Mouse (Mus musculus) bone marrow macrophage, adult 2 months (primary cell): ENCODE measurements around the gene Plac1. TPM values are rescaled to one million over a fixed set of nuclear protein-coding genes. Genes with fewer than 3 reads are reported as not detected.

Experiments
- H3K27ac ChIP-seq: 2 replicates; pipeline ENCODE4 v1.5.1; 2012; ENCODE audit warnings: low read depth, low read length; ENCODE audit not compliant: insufficient read depth
- H3K4me1 ChIP-seq: 2 replicates; pipeline ENCODE4 v1.6.1; 2012; ENCODE audit warnings: low read length; ENCODE audit not compliant: control insufficient read depth, insufficient read depth
- H3K4me3 ChIP-seq: 2 replicates; pipeline ENCODE4 v1.5.1; 2012; ENCODE audit warnings: mild to moderate bottlenecking, low read length, moderate library complexity; ENCODE audit not compliant: insufficient read depth
- CTCF ChIP-seq: IDR thresholded peaks from 2 replicates; pipeline ENCODE4 v1.5.1; 2012; ENCODE audit warnings: low read depth, mild to moderate bottlenecking, low read length, moderate library complexity
- POLR2A ChIP-seq: IDR thresholded peaks from 2 replicates; pipeline ENCODE4 v1.6.1; 2012; ENCODE audit warnings: mild to moderate bottlenecking, low read depth, low read length, borderline replicate concordance
- polyA plus RNA-seq: library from polyadenylated mRNA; stranded (reverse); fragments of >200 nt; gene quantifications from 2 replicates; pipeline ENCODE4 v1.2.4, GENCODE M21; 2012; ENCODE audit not compliant: missing spikeins, insufficient read depth, insufficient read length

Plac1 gene
- polyA plus RNA-seq, 1 experiment: not detected

DNA sequence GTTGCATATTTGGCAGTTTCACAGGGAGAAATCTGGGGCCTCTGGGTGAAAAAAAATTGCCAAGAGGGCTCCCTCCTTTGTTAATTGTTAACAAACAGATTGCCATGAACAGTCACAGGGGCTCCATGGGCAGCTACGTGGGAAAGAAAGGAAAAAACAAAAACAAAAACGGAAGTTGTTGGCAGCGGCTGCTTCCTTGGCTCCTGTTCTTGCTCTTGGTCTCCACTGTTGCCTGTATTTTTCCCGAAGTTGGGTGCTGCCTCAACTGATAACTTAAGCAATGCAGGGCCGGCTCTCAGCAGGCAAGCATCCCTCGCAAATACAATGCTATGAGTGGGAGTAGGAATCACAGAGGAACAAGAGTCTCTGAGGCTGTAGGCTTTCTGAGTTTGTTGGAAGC is 121.3 kb downstream of the Plac1 start:
- H3K4me3 ChIP-seq: no peak overlapping the region
- H3K27ac ChIP-seq: no peak overlapping the region
- H3K4me1 ChIP-seq: peaks cover 21% of the 10 kb centered on the region
- TF ChIP-seq POLR2A (no peak), CTCF (no peak)

GRCm38 (mm10) chrX:53118019-53118418 is 121.9 kb downstream of the Plac1 start:
- TF ChIP-seq POLR2A (no peak), CTCF (no peak)
- H3K4me1 ChIP-seq: peaks cover 21% of the 10 kb centered on the region
- no peak overlapping the region for H3K27ac ChIP-seq
- no peak overlapping the region for H3K4me3 ChIP-seq

- H3K4me1 ChIP-seq: peaks cover 30% of the 10 kb centered on the region
Measured at GRCm38 (mm10) chrX:53114994-53115393, 124.9 kb downstream of the Plac1 start.

DNA sequence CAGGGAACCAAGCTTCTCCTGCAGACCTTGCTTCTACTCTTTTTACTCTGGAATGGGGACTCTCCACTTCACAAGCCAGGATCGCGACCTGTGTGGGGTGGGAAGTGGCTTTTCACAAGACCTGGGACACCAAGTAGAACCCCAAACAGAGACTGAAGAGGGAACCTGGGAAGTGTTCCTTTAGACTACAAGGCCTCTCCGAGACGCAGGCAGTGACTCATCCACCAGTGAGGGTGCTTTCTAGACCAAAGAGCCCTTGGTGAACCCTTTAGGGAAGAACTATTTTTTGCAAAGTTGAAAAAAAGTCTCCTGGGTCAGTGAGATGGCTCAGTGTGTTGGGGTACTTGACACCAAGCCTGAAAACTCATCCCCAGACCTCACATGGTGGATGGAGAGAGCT is 129.8 kb downstream of the Plac1 start:
- H3K27ac ChIP-seq: peak overlapping the region; percentile 51
- TF ChIP-seq CTCF (no peak), POLR2A (no peak)
- H3K4me1 ChIP-seq: peaks cover 29% of the 10 kb centered on the region
- no peak overlapping the region for H3K4me3 ChIP-seq

More at GRCm38 (mm10) chrX:53114994-53115393, 124.9 kb downstream of the Plac1 start:
- Histone ChIP-seq H3K27ac (no peak overlapping the region), H3K4me3 (no peak overlapping the region)
- TF ChIP-seq POLR2A (no peak), CTCF (no peak)

DNA sequence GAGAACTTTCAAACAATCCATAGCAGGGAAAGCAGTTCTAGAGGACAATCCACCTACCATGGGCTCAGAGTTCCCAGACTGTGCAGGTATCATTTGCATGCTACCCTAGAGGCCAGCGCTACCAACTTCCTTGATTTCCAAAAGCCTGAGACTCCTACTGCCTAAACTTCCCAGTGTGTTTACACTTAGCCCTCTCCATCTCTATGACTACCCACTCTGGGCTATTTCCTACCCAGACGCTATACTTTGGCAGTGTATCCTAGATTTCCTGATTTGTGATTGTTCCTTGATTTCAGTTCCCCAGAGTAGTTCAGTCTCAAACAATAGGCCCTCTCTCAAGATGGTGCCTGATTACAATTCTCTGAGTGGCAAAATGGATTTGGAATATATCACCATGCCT is 132.8 kb downstream of the Plac1 start:
- Histone ChIP-seq H3K27ac (no peak overlapping the region), H3K4me3 (no peak overlapping the region), H3K4me1 (peaks cover 15% of the 10 kb centered on the region)
- TF ChIP-seq CTCF (no peak), POLR2A (no peak)

DNA sequence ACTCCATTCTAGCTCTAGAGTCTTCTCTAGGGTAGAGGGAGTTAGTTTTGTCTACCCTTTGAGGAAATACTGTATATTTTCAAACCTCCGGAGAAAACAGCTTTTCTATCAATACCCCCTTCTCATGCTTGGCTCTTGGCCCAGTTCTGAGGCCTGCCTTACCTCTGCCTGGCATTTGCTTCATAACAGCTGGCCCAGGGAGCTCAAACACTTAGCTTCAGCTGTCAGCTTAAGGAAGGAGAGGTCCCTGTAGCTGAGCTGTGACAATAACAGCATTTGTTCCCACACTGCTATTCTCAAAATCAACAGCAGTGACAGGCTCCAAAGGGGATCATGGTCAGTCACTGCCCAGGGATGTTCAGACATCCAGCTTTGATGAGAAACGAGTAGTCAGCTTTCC is 138.7 kb downstream of the Plac1 start:
- no peaks in the 10 kb centered on the region for H3K4me1 ChIP-seq
- no peak overlapping the region for H3K27ac ChIP-seq
- no peak overlapping the region for H3K4me3 ChIP-seq
- TF ChIP-seq CTCF (no peak), POLR2A (no peak)

- no peak overlapping the region for H3K27ac ChIP-seq
- TF ChIP-seq POLR2A: no peak
- TF ChIP-seq CTCF: no peak
- H3K4me1 ChIP-seq: no peaks in the 10 kb centered on the region
- no peak overlapping the region for H3K4me3 ChIP-seq
Measured at GRCm38 (mm10) chrX:53099951-53100350, 140.0 kb downstream of the Plac1 start.

GRCm38 (mm10) chrX:53099266-53099665 is 140.6 kb downstream of the Plac1 start:
- H3K4me3 ChIP-seq: no peak overlapping the region
- no peak for TF ChIP-seq CTCF
- no peak for TF ChIP-seq POLR2A
- H3K27ac ChIP-seq: no peak overlapping the region
- no peaks in the 10 kb centered on the region for H3K4me1 ChIP-seq

- H3K4me1 ChIP-seq: no peaks in the 10 kb centered on the region
- no peak overlapping the region for H3K4me3 ChIP-seq
- no peak for TF ChIP-seq CTCF
- TF ChIP-seq POLR2A: no peak
- H3K27ac ChIP-seq: no peak overlapping the region
Measured at GRCm38 (mm10) chrX:53098293-53098692, 141.6 kb downstream of the Plac1 start.

DNA sequence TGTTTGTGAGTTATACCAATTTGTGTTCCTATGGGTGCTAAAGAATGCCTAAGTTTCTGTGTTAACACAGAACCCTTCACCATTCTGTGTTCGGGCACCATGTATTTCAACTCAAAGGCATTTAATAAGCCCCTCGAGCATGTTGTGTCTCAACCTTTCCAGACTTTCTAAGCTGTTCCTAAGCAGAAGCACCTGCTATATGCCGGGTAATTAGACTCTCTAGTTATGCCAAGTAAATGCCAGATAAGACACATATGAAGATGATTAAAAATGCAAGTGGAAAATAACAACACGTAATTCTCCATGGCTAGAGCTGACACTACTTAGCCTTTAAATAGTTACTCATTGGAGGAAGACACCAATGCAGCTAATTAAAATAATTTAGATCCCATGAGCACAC is 142.1 kb downstream of the Plac1 start:
- no peak for TF ChIP-seq CTCF

DNA sequence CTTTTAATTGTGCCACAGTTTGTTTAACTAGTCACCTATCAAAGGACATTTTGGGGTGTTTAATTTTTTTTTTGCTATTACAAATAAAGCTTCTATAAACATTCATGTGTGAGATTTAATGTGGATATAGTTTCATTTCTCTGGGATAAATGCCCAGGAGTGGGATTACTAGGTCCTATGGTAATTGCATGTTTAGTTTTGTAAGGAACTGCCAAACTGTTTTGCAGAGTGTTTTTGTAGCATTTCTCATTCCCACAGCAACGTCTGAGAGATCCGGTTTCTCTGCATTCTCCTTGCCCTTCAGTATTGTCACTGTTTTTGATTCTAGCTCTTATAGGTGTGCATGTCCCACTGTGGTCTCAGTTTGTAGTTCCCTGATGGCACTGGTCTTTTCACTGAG is 146.5 kb downstream of the Plac1 start:
- H3K4me1 ChIP-seq: no peaks in the 10 kb centered on the region
- H3K4me3 ChIP-seq: no peak overlapping the region
- H3K27ac ChIP-seq: no peak overlapping the region
- TF ChIP-seq CTCF: no peak
- no peak for TF ChIP-seq POLR2A

More for the DNA sequence above, 142.1 kb downstream of the Plac1 start:
- no peak overlapping the region for H3K27ac ChIP-seq
- no peak overlapping the region for H3K4me3 ChIP-seq
- no peaks in the 10 kb centered on the region for H3K4me1 ChIP-seq
